ENCODE assay signal across 15 mouse cellular contexts in the genomic region with DNA sequence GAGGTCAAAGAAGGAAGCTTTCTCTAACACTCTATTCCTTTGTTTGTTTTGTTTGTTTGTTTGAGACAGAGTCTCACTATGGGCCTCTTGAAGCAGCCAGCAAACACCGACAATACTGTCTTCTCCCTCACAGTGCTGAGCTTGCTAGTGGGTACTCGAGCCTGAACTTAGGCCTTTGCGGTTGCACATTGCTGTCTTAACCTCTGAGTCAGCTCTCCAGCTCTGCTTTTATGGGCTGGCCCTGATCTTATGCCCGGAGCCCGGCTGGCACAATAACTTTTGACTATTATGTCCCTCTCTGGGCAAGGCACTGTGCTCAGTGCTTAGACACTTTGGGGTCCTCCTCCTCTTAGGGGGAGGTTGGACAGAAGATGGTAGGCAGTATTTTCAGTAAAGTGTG. TPM values are rescaled to one million over a fixed set of nuclear protein-coding genes. Genes with fewer than 3 reads are reported as not detected.
A peak's percentile ranks its signal among the peaks of the same experiment; 100 is the strongest.
DNase-seq lines count a peak whose midpoint lies in the region; ATAC-seq and TF ChIP-seq lines count a peak whose summit lies in the region.
"Had no signal": no experiment of that assay in that cellular context is flagged by ENCODE, and none has a peak within 500 bp of the region (broad histone marks: within the 10 kb centered on the region; RNA-seq: fewer than 3 reads in every experiment).

No protein-coding gene starts in this region.

- H3K27me3 ChIP-seq in limb, embryonic 13.5 days = no peaks in the 10 kb centered on the region
- no peaks in the 10 kb centered on the region for H3K27me3 ChIP-seq in limb, embryonic 10.5 days (ENCODE audit: low read depth, poor library complexity, severe bottlenecking)
- no peaks in the 10 kb centered on the region for H3K27me3 ChIP-seq in Patski
- H3K27me3 ChIP-seq: liver, embryonic 15.5 days had no signal

- ATAC-seq in limb, embryonic 13.5 days (ENCODE audit: low FRiP score, low read depth) = no peak
- peak; percentile 72 for ATAC-seq in Patski
- ATAC-seq: hindbrain, embryonic 16.5 days had no signal

- H3K4me1 ChIP-seq in limb, embryonic 13.5 days = peaks cover 33% of the 10 kb centered on the region
- peaks cover 19% of the 10 kb centered on the region for H3K4me1 ChIP-seq in limb, embryonic 10.5 days

- DNase-seq in adrenal gland, postnatal 14 days = peak; percentile 53
- DNase-seq in adrenal gland, postnatal 10 days = no peak
- DNase-seq in limb, embryonic 10.5 days (ENCODE audit: low spot score) = no peak
- no peak for DNase-seq in Patski (ENCODE audit: low read depth, low spot score)
- DNase-seq in kidney, postnatal 10 days = peak; percentile 41
- no peak for DNase-seq in frontal cortex, postnatal 36 days (ENCODE audit: low spot score in 2 of 2)
- no peak for DNase-seq in retina, postnatal 1 day
- DNase-seq: cerebellum, adult 9-11 months; layer of hippocampus, adult 9-11 months had no signal

- CTCF ChIA-PET in Patski (lab: Charles Lee) = interaction anchor here (1.0 to 1.7 kb wide), 5 partner anchors 18 to 173 kb away, joined by 3 read pairs; no protein-coding TSS in a partner anchor

- no peaks in the 10 kb centered on the region for H3K36me3 ChIP-seq in limb, embryonic 13.5 days
- H3K36me3 ChIP-seq in limb, embryonic 10.5 days = peaks cover 11% of the 10 kb centered on the region; the same call in 1 of the 2 replicates
- H3K36me3 ChIP-seq: liver, embryonic 15.5 days had no signal

- no peak overlapping the region for H3K27ac ChIP-seq in limb, embryonic 13.5 days
- H3K27ac ChIP-seq in limb, embryonic 10.5 days = no peak overlapping the region
- H3K27ac ChIP-seq: liver, embryonic 15.5 days; stomach, postnatal 0 days had no signal

- H3K9ac ChIP-seq in limb, embryonic 13.5 days = peak overlapping the region; percentile 14; the same call in 1 of the 2 replicates
- H3K9ac ChIP-seq: liver, embryonic 15.5 days had no signal

- no peak overlapping the region for H3K4me3 ChIP-seq in limb, embryonic 13.5 days
- H3K4me3 ChIP-seq in limb, embryonic 10.5 days = no peak overlapping the region
- H3K4me3 ChIP-seq: erythroblast, embryonic 14.5 days; liver, embryonic 15.5 days had no signal

- H3K4me2 ChIP-seq in limb, embryonic 13.5 days (replicated peaks) = no peak overlapping the region
- H3K4me2 ChIP-seq: liver, embryonic 15.5 days had no signal

- TF ChIP-seq CTCF in Patski (IDR thresholded peaks at IDR 0.05) = no peak

- POLR2A ChIA-PET in Patski (lab: Charles Lee) = no interaction called here

- in situ Hi-C loops in Patski (cut with MboI; ENCODE audit: low pct_unique_long_range_greater_than_20kb) = loop anchor here (5.0 kb wide), 2 partner anchors 42 to 97 kb away; no protein-coding TSS in a partner anchor

- 81% methylated on average over 5 of the region's 5 CpGs for whole genome bisulfite sequencing in limb, embryonic 13.5 days
- 83% methylated on average over 5 of the region's 5 CpGs for WGBS in limb, embryonic 10.5 days

- no peaks in the 10 kb centered on the region for H3K9me3 ChIP-seq in limb, embryonic 13.5 days
- no peaks in the 10 kb centered on the region for H3K9me3 ChIP-seq in limb, embryonic 10.5 days (replicated peaks)
- H3K9me3 ChIP-seq: liver, embryonic 15.5 days had no signal

RNA-seq across cellular contexts. Expression of a gene that starts 4.2 kb away (rescaled TPM):
- 102 and 126 TPM in 2 replicates for total RNA-seq in adrenal gland, postnatal 14 days (2021)
- total RNA-seq in adrenal gland, postnatal 10 days (2021) = 100 to 1,000 TPM; 101 to 119 TPM
- polyA plus RNA-seq in limb, embryonic 13.5 days (2015; fragmentation: Nextera tagmentation; extraction: Ambion mirVana) = 88.9 and 90.3 TPM in 2 replicates
- 96.4 and 108 TPM in 2 replicates for polyA plus RNA-seq in limb, embryonic 10.5 days (2016; fragmentation: Nextera tagmentation; extraction: Ambion mirVana)
- polyA plus RNA-seq in Patski (2021) = 121 TPM

RNA-seq across cellular contexts. Expression of a gene that starts 13.7 kb away (rescaled TPM):
- total RNA-seq in adrenal gland, postnatal 14 days (2021) = 0.33 and 0.34 TPM in 2 replicates
- under 1 TPM; 0.24 to 0.39 TPM for total RNA-seq in adrenal gland, postnatal 10 days (2021)
- 3.7 and 3.8 TPM in 2 replicates for polyA plus RNA-seq in limb, embryonic 13.5 days (2015; fragmentation: Nextera tagmentation; extraction: Ambion mirVana)
- polyA plus RNA-seq in limb, embryonic 10.5 days (2016; fragmentation: Nextera tagmentation; extraction: Ambion mirVana) = 0.80 and 1.6 TPM in 2 replicates
- 5.9 TPM for polyA plus RNA-seq in Patski (2021)
- total RNA-seq: megakaryocyte progenitor cell, adult 5-6 weeks had no signal
- polyA plus RNA-seq: erythroblast, embryonic 14.5 days had no signal

RNA-seq across cellular contexts. Expression of a gene that starts 13.7 kb away (rescaled TPM):
- 1.5 and 2.9 TPM in 2 replicates for total RNA-seq in adrenal gland, postnatal 14 days (2021)
- total RNA-seq in adrenal gland, postnatal 10 days (2021) = 1 to 10 TPM; 2.0 to 2.2 TPM
- 6.9 and 7.4 TPM in 2 replicates for polyA plus RNA-seq in limb, embryonic 13.5 days (2015; fragmentation: Nextera tagmentation; extraction: Ambion mirVana)
- polyA plus RNA-seq in limb, embryonic 10.5 days (2016; fragmentation: Nextera tagmentation; extraction: Ambion mirVana) = 10.9 and 13.7 TPM in 2 replicates
- 18.9 TPM for polyA plus RNA-seq in Patski (2021)

RNA-seq across cellular contexts. Expression of a gene that starts 34.6 kb away (rescaled TPM):
- 9.1 and 13.6 TPM in 2 replicates for total RNA-seq in adrenal gland, postnatal 14 days (2021)
- 10 to 100 TPM; 10.9 to 19.8 TPM for total RNA-seq in adrenal gland, postnatal 10 days (2021)
- 64.7 and 74.1 TPM in 2 replicates for polyA plus RNA-seq in limb, embryonic 13.5 days (2015; fragmentation: Nextera tagmentation; extraction: Ambion mirVana)
- polyA plus RNA-seq in limb, embryonic 10.5 days (2016; fragmentation: Nextera tagmentation; extraction: Ambion mirVana) = 34.2 and 51.8 TPM in 2 replicates
- polyA plus RNA-seq in Patski (2021) = 16.3 TPM

RNA-seq across cellular contexts. Expression of a gene that starts 44.6 kb away (rescaled TPM):
- total RNA-seq in adrenal gland, postnatal 14 days (2021) = 19.3 and 22.5 TPM in 2 replicates
- total RNA-seq in adrenal gland, postnatal 10 days (2021) = 10 to 100 TPM; 20.7 to 25.7 TPM
- polyA plus RNA-seq in limb, embryonic 13.5 days (2015; fragmentation: Nextera tagmentation; extraction: Ambion mirVana) = 12.4 and 12.8 TPM in 2 replicates
- 17.4 and 17.8 TPM in 2 replicates for polyA plus RNA-seq in limb, embryonic 10.5 days (2016; fragmentation: Nextera tagmentation; extraction: Ambion mirVana)
- polyA plus RNA-seq in Patski (2021) = 46.4 TPM

Comparison
In these comparisons a context has a peak if more than half of its experiments do, and no peak if none do; other contexts are left out.
1. DNase-seq: peak in adrenal gland, postnatal 14 days (single experiment) and kidney, postnatal 10 days (single experiment); none in adrenal gland, postnatal 10 days (single experiment), limb, embryonic 10.5 days (single experiment), Patski (single experiment), frontal cortex, postnatal 36 days (0 of 2) and retina, postnatal 1 day (single experiment).